ENCODE assay signal across 9 mouse cellular contexts in genomic region chr2:37774571-37774970, GRCm38 (mm10). TPM values are rescaled to one million over a fixed set of nuclear protein-coding genes. Genes with fewer than 3 reads are reported as not detected.
DNase-seq lines count a peak whose midpoint lies in the region; ATAC-seq and TF ChIP-seq lines count a peak whose summit lies in the region.
"Had no signal": no experiment of that assay in that cellular context is flagged by ENCODE, and none has a peak within 500 bp of the region (broad histone marks: within the 10 kb centered on the region; RNA-seq: fewer than 3 reads in every experiment).

No protein-coding gene starts in this region.

- no peak overlapping the region for H3K27ac ChIP-seq in left cerebral cortex, adult 2 months
- H3K27ac ChIP-seq: limb, embryonic 13.5 days had no signal

- no peak for ATAC-seq in cerebellum, adult (ENCODE audit: insufficient number of reproducible peaks, low FRiP score, low TSS enrichment)

- DNase-seq in cerebellum, postnatal 10 days = peak; percentile 83 to 84
- no peak for DNase-seq in cerebellum, adult 18-20 months
- DNase-seq in left cerebral cortex, adult 2 months (ENCODE audit: extremely low spot score in 1 of 2, low spot score in 2 of 2) = peak in 1 of 2 experiments; percentile 63
- no peak for DNase-seq in left cerebral cortex, postnatal 25 days (ENCODE audit: low spot score in 2 of 2)
- DNase-seq in MN1 (ENCODE audit: low spot score) = peak; percentile 93
- DNase-seq in kidney, postnatal 10 days = peak; percentile 77
- DNase-seq in thymus, postnatal 0 days (ENCODE audit: low spot score) = peak; percentile 37

- peak; percentile 69 for TF ChIP-seq CTCF in left cerebral cortex, adult 2 months (IDR thresholded peaks at IDR 0.05)

- H3K4me3 ChIP-seq in left cerebral cortex, adult 2 months = no peak overlapping the region
- H3K4me3 ChIP-seq: limb, embryonic 13.5 days had no signal

- intact Hi-C loops in left cerebral cortex, adult 2 months (cut with DNase I) = loop anchor here (2.0 to 5.0 kb wide), 3 partner anchors 28 to 197 kb away; no protein-coding TSS in a partner anchor
- intact Hi-C loops in left cerebral cortex, postnatal 25 days (cut with DNase I) = loop anchor here (2.0 to 10.0 kb wide), 3 partner anchors 28 to 380 kb away; no protein-coding TSS in a partner anchor

RNA-seq across cellular contexts. Expression of gene Crb2, which starts 1.5 kb away (rescaled TPM):
- 1 to 10 TPM; 2.9 to 4.4 TPM for total RNA-seq in left cerebral cortex, adult 2 months (2021)
- 1 to 10 TPM; 3.1 to 3.9 TPM for total RNA-seq in left cerebral cortex, postnatal 25 days (2021)
- 0.10 and 0.17 TPM in 2 replicates for polyA plus RNA-seq in thymus, postnatal 0 days (2015; fragmentation: Nextera tagmentation; extraction: Ambion mirVana)

Comparison
In these comparisons a context has a peak if more than half of its experiments do, and no peak if none do; other contexts are left out.
1. DNase-seq: peak in cerebellum, postnatal 10 days (2 of 2), MN1 (single experiment), kidney, postnatal 10 days (single experiment) and thymus, postnatal 0 days (single experiment); none in cerebellum, adult 18-20 months (0 of 2) and left cerebral cortex, postnatal 25 days (0 of 2).